31 mouse cellular contexts compared by ENCODE assay signal in genomic region chr2:107729469-107729868, GRCm38 (mm10).
DNase-seq lines count a peak whose midpoint lies in the region; ATAC-seq lines count a peak whose summit lies in the region.
"Had no signal": no experiment of that assay in that cellular context is flagged by ENCODE, and none has a peak within 500 bp of the region (broad histone marks: within the 10 kb centered on the region; RNA-seq: fewer than 3 reads in every experiment).

No protein-coding gene starts in this region.

- H3K9ac ChIP-seq in limb, embryonic 13.5 days: no peak overlapping the region
- H3K9ac ChIP-seq: embryonic facial prominence, embryonic 15.5 days; forebrain, embryonic 15.5 days; heart, embryonic 12.5 days; hindbrain, embryonic 14.5 days; kidney, embryonic 15.5 days; midbrain, embryonic 12.5 days had no signal

- 0 out of 2 replicates have a peak, but pooled peaks have one; percentile 67 for ATAC-seq in limb, embryonic 13.5 days (ENCODE audit: low FRiP score, low read depth)
- ATAC-seq: activated CD4-positive, CD25-positive, alpha-beta regulatory T cell, adult 4 months; forebrain, embryonic 15.5 days; inflammation-experienced regulatory T-cells, adult 6 months had no signal

- H3K4me3 ChIP-seq in limb, embryonic 13.5 days: no peak overlapping the region
- H3K4me3 ChIP-seq in limb, embryonic 10.5 days: no peak overlapping the region
- no peak overlapping the region for H3K4me3 ChIP-seq in embryonic facial prominence, embryonic 10.5 days
- H3K4me3 ChIP-seq: embryonic facial prominence, embryonic 15.5 days; forebrain, embryonic 15.5 days; heart, adult 2 months; heart, embryonic 12.5 days; kidney, embryonic 15.5 days; midbrain, embryonic 12.5 days had no signal

- H3K27ac ChIP-seq in limb, embryonic 13.5 days: no peak overlapping the region
- no peak overlapping the region for H3K27ac ChIP-seq in limb, embryonic 10.5 days
- H3K27ac ChIP-seq in embryonic facial prominence, embryonic 10.5 days (replicated peaks): peak overlapping the region; percentile 30; the same call in 1 of the 2 replicates
- H3K27ac ChIP-seq: embryonic facial prominence, embryonic 15.5 days; forebrain, embryonic 15.5 days; heart, adult 2 months; hindbrain, embryonic 14.5 days; kidney, embryonic 15.5 days; midbrain, embryonic 12.5 days; stomach, postnatal 0 days had no signal

- no peaks in the 10 kb centered on the region for H3K36me3 ChIP-seq in limb, embryonic 13.5 days
- no peaks in the 10 kb centered on the region for H3K36me3 ChIP-seq in limb, embryonic 10.5 days
- no peaks in the 10 kb centered on the region for H3K36me3 ChIP-seq in embryonic facial prominence, embryonic 10.5 days (replicated peaks)
- H3K36me3 ChIP-seq: embryonic facial prominence, embryonic 15.5 days; forebrain, embryonic 15.5 days; heart, embryonic 12.5 days; kidney, embryonic 15.5 days; midbrain, embryonic 12.5 days had no signal

- H3K4me2 ChIP-seq in limb, embryonic 13.5 days (replicated peaks): no peak overlapping the region
- H3K4me2 ChIP-seq: embryonic facial prominence, embryonic 15.5 days; forebrain, embryonic 15.5 days; heart, embryonic 12.5 days; hindbrain, embryonic 14.5 days; kidney, embryonic 15.5 days; midbrain, embryonic 12.5 days had no signal

- DNase-seq in embryo, embryonic 10 days (ENCODE audit: low spot score): peak; percentile 6
- no peak for DNase-seq in embryo, embryonic 9.5 days (ENCODE audit: extremely low spot score)
- no peak for DNase-seq in limb, embryonic 10.5 days (ENCODE audit: low spot score)
- DNase-seq in embryonic facial prominence, embryonic 10.5 days (ENCODE audit: low spot score): no peak
- peak; percentile 21 for DNase-seq in mesoderm, embryonic 11.5 days (ENCODE audit: low read depth, low spot score)
- no peak for DNase-seq in lung, adult 18-20 months
- no peak for DNase-seq in right cerebral cortex, postnatal 25 days
- DNase-seq: adrenal gland, postnatal 10 days; cerebellum, adult 11 months; cerebellum, adult 9-10 months; cerebellum, postnatal 36 days; heart, adult 2 months; heart, postnatal 4 days; kidney, adult 11 months; kidney, postnatal 25 days; lung, postnatal 36 days; right cerebral cortex, adult 18-20 months; right cerebral cortex, postnatal 4 days; thymus, adult 18-20 months; thymus, postnatal 25 days had no signal

- H3K4me1 ChIP-seq in limb, embryonic 13.5 days: no peaks in the 10 kb centered on the region
- H3K4me1 ChIP-seq in limb, embryonic 10.5 days: no peaks in the 10 kb centered on the region
- no peaks in the 10 kb centered on the region; the same call in 1 of the 2 replicates for H3K4me1 ChIP-seq in embryonic facial prominence, embryonic 10.5 days
- H3K4me1 ChIP-seq: embryonic facial prominence, embryonic 15.5 days; forebrain, embryonic 15.5 days; heart, embryonic 12.5 days; kidney, embryonic 15.5 days had no signal

- WGBS in limb, embryonic 13.5 days: 49% methylated on average over 4 of the region's 4 CpGs
- 84% methylated on average over 4 of the region's 4 CpGs for WGBS in limb, embryonic 10.5 days
- 45% methylated on average over 4 of the region's 4 CpGs for WGBS in embryonic facial prominence, embryonic 10.5 days

- H3K27me3 ChIP-seq in limb, embryonic 13.5 days: no peaks in the 10 kb centered on the region
- no peaks in the 10 kb centered on the region for H3K27me3 ChIP-seq in limb, embryonic 10.5 days (ENCODE audit: low read depth, poor library complexity, severe bottlenecking)
- H3K27me3 ChIP-seq in embryonic facial prominence, embryonic 10.5 days (replicated peaks; ENCODE audit: low read depth, poor library complexity, severe bottlenecking): no peaks in the 10 kb centered on the region
- H3K27me3 ChIP-seq: CH12.LX; embryonic facial prominence, embryonic 15.5 days; forebrain, embryonic 15.5 days; heart, embryonic 12.5 days; kidney, embryonic 15.5 days; midbrain, embryonic 12.5 days had no signal

- H3K9me3 ChIP-seq in limb, embryonic 13.5 days: no peaks in the 10 kb centered on the region
- no peaks in the 10 kb centered on the region for H3K9me3 ChIP-seq in limb, embryonic 10.5 days (replicated peaks)
- no peaks in the 10 kb centered on the region for H3K9me3 ChIP-seq in embryonic facial prominence, embryonic 10.5 days
- H3K9me3 ChIP-seq: embryonic facial prominence, embryonic 15.5 days; forebrain, embryonic 15.5 days; heart, embryonic 12.5 days; kidney, embryonic 15.5 days; midbrain, embryonic 12.5 days had no signal

Comparison
In these comparisons a context has a peak if more than half of its experiments do, and no peak if none do; other contexts are left out.
1. DNase-seq: peak in embryo, embryonic 10 days (single experiment) and mesoderm, embryonic 11.5 days (single experiment); none in embryo, embryonic 9.5 days (single experiment), limb, embryonic 10.5 days (single experiment), embryonic facial prominence, embryonic 10.5 days (single experiment), lung, adult 18-20 months (0 of 2) and right cerebral cortex, postnatal 25 days (single experiment).